Mouse (Mus musculus) cerebellum, adult 18-20 months (tissue): ENCODE data around the gene Alkbh3.
A peak's percentile ranks its signal among the peaks of the same experiment; 100 is the strongest.

ENCODE experiments used
- DNase-seq, 2 experiments: peaks; one replicate each; pipeline ENCODE4 v3.0.0; 2021

Alkbh3 gene

DNA sequence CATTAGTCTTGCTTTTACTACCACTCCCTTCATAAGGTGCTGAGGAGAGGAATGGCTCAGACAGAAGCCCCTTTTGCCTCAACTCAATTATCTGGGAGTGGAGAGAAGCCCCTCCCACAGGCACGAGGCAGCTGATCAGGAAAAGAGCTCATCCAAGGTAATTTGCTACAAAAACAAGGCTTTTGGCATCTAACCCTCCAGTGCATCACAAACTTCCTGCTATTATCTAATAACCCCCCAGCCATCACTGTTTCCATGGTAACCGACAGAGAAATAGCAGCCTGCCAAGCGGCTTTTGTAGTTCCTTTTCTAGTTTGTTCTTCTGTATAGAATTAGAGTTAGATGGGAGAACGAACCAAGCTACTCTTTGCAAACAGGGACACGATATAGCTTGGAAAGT lies 18.3 kb downstream of the Alkbh3 start:
- no peak for DNase-seq

GRCm38 (mm10) chr2:93991336-93991735 lies 19.3 kb downstream of the Alkbh3 start:
- no peak for DNase-seq

DNA sequence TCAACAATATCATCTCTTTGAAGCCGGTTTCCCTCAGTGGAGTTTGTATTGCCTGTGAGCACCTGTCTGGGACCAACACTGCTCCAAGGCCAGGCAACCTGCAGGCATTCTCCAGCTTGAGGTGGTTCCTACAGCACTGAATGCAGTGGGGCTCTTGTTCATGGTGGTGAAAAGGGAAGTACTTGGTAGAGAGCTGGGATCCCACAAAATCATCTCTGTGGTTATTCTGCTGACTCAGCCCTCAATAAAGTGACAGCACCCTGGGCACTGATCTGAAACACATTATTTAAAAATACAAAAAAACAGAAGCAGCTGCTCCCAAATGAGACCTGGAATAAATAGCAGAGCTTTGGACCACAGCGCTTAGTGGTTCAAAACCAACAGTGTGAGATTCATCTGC lies 22.2 kb downstream of the Alkbh3 start:
- DNase-seq: no peak

DNA sequence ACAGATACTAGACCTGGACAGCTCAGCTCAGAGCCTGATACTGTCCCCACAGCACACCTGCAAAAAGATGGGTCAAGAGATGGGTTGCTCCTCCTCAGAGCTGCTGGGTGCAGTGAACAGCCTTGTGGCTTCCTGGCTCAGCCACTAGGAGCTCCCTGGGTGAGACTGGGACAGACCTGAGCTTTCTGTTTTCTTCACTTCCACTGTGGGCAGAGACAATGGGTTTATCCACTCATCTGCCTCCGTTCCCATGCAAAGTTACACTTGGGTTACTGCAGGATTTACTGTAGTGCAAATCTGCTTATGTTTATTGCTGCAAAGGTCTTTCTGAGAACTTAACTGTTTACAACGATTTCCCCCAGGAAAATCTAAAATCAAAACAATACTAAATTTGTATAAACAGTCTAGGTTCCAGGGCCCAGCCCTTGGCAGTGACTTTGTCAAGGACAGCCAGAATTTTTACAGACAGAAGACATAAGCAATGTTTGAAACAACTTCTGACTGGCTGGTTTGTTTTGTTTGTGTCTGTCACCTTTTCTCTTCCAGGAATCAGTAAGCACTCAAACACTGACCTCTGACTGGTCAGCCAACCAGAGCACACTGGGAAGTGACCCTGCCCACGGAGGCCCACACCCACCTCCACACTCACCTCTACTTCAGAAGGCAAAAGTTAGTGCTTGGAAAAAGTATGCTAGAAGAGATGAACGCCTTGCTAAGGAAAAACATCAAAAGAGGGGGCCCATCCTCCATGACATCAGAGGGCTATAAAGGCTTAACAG lies 28.0 kb downstream of the Alkbh3 start:
- no peak for DNase-seq

- DNase-seq: peak; percentile 42 to 47
Observed at GRCm38 (mm10) chr2:93979249-93980120, 31.1 kb downstream of the Alkbh3 start.

DNA sequence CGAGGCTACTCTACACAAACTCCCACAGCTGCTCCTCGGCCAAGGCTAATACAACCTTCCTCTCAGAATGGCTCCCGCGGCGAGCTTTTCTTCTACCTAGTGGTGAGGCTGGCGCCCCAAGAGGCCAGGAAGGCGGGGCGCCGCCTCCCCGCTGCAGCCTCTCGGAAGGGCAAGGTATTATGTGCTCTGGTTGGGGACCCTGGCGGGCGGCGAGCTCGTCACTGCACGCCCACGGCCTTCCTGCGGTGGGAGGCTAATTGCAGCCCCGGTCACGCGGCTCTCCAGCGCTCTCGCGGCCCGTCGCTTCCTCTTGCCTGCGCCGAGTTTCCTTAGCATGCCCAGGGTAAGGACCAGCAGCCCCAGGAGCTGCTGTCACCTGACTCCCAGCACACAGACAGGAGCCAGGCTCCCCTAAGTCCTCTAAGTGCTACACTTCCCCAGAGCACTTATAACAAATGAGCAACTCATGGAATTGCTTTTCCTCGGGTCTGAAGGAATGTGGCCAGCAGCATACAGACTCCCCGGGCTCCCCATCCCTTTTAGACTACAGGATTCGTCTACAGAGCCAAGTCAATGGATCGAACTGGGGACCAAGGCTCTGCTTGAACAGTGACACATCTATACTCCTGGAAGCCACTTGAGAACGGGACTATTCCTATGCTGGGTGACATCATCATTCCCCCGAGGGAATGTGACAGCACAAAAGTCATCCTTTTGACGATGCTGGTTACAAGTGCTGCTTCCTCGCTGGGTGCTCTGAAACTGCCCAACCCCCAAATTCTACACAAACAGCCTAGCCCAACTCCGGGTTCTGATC lies 34.0 kb downstream of the Alkbh3 start:
- peak; percentile 53 to 65 for DNase-seq

DNA sequence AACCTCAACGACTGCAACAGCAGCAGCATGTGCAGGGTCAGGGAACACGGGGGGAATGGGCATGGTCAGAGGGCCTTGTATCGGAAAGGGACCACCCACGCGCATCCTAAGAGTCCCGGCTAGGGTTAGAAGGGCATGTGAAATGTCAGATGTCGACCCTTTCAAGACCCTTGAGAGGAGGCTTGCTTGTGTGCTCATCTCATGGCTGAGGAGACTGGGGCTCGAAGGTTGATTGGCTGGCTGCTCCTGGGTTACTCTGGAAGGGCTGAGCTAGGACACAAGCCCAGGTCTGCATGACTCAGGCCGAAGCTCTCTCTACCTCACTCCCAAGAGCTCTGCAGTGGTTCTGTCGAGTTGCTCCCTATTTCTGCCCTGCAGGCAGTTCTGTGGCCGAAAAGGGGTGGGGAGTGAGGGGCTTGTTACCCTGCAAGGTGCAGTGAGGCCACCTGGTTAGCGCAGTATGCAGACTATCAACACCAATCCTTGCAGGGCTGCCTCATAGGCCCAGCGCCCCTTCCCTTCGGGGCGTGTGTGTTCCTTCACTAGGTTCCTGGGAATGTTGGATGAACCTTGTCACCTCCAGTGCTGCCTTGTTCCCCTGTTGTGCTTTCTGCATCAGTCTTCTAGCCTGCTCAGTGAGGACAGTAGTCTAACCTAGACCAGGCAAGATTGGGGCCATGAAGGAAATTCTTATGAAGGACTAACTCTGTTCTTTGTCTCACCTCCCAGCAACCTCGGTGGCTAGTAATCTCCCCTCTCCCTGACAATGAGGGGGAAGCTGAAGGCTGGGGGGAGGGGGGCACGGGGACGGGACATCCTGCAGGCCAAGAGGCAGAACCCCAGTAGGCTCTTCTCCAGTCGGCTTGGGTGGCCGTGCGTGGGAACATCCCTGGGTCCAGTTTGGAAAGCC lies 34.8 kb downstream of the Alkbh3 start:
- DNase-seq: no peak

DNA sequence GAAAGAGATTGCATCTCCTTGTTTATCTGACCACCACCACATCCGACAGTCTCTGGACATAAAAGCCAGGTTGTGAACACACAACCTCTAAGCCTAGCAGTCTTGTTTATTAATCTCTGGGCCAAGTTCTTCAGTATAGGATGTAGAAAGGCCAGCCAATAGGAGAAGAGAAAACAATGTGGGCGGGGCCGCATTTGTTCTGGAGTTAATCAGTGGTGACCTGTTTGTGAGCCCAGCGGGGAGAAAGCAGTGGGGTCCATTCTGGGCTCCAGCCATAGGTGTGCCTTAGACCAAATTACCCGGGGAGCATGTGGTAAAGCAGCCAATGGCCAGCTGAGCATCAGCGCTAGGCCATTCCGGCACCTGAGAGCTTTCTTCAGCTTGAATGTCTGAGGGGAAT lies 35.6 kb downstream of the Alkbh3 start:
- DNase-seq: no peak

GRCm38 (mm10) chr2:93971647-93972046 lies 39.0 kb downstream of the Alkbh3 start:
- no peak for DNase-seq

DNA sequence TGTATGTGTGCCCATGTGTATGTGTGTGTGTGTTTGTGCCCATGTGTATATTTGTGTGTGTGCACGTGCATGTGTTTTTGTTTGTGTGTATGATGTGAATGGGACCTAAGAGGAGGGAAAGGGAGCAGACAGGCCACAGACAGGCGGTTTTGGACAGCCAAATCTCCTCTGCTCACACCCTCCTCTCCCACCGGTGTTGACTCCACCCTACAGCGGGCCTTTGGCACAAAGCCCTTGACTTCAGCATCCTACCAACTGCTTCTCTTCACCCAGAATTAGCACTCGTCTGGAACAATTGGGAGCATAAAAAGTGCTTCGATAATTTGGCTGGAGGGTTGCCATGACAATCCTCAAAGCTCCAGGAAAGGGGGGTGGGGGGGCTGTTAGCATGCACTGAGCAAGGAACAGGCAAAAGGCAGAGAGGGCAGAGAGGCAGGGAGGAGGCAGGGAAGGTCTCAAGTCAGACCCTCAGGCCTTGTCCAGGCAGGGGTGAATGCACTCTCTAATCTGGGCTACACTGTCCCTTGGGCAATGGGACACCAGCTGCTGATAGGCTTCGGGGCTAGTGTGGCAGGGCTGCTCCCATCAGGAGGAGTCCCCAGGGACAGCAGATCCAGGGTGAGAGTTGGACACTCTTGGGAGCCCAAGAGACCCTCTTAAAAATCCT lies 46.0 kb downstream of the Alkbh3 start:
- peak; percentile 48 to 53 for DNase-seq

DNA sequence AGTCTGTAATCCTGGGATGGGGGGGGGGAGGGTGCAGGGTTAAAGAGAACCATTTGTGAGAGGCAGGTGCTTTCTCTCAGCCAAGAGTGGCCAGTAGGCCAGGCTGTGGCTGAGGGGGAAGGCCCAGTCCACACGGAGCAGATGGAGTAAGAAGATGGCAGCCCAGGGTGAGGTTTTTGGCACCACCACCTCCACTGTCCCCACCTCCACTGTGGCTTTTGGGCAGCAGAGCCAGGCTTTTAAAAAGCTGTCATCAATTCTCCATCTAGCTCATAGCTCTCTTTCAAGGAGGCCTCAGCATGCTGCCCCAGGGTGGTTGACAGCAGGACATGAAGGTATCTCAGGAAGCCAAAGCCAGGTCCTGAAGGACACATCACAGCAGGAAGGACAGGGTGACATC lies 46.8 kb downstream of the Alkbh3 start:
- DNase-seq: peak; percentile 36 to 46

- peak; percentile 86 to 92 for DNase-seq
Observed at GRCm38 (mm10) chr2:93961716-93962115, 48.9 kb downstream of the Alkbh3 start.

- DNase-seq: no peak
Observed at GRCm38 (mm10) chr2:93959346-93959745, 51.3 kb downstream of the Alkbh3 start.

- no peak for DNase-seq
Observed at GRCm38 (mm10) chr2:93958216-93958615, 52.4 kb downstream of the Alkbh3 start.

DNA sequence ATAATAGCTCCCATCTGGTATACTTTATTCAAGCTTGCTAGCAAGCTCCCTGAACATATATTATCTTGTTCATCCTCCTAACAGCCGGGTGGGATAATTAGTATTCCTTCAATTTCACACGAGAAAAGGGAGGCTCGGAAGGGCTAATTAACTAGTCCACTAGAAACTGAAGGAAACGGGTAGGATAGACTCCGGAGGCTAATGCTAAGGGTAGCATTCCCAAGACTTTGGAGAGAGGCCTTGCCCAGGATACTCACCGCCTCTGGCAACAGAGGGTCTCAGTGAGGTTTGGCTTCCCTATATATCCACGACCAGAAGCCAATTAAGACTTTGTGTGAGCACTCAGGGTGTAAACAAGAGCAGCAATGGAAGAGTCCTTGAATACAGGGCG lies 52.8 kb downstream of the Alkbh3 start:
- DNase-seq: no peak

DNA sequence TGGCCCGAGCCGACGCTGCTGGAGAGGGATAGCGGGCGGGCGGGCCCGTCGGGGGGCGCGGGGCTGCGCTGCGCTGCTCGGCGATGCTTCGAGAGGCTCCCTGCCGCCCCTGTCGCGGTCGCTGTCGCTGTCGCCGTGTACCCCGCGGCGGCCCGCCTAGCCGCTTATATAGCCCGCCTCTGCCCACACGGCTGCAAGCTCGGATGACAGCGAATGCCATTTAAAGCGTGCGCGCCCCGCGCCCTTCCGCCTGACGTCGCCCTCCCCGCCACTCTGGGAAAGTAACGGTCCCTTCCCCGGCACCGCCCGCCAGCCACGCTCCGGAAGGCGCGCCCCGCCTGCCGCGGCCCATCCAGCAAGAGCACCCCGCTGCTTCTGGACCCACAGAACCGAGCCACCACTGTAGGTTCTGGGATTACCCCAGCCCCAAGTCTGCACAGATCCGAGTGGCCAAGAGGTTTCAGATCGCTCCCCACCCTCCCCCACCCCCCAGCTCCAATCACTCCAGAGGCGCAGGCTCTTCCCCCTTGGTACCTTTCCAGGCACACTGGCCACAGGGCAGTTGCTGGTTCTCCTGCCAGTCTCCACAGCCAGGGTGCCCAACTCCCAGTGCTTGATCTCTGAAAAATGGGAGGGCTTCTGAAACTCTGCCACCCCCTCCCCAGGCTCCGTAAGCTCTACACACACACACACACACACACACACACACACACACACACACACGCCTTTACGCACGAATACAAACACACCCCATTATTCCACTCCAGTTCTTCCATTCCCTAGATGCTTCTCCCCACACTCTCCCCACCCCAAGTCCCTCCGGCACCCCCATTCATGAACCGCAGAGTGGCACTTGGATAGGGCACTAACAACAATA lies 53.5 kb downstream of the Alkbh3 start, which contains the start of gene Gm13889:
Gene Gm13889 (minus strand): TSS at position 294 of the 877 bp plus-strand sequence.
- peak; percentile 71 to 76 for DNase-seq

GRCm38 (mm10) chr2:93956331-93956801 lies 54.2 kb downstream of the Alkbh3 start:
- DNase-seq: peak; percentile 64 to 74

DNA sequence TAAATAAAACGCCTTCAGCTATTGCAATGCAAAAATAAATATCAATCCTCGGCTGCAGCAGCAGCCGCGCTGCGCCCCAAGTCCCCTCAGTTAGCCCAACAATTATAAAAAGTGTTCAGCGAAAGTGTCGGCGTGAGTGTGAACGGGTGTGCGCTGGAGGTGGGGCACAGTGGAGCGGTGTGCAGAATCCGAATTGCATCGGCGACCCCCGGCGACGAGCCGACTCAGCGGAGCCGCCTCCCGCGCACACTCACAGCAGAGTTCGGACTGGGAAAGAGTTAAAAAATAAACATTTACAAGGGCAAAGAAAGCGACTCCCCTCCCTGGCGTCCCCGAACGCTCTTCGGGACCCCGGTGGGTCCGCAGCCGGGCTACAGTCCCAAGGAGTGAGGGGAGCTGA lies 54.7 kb downstream of the Alkbh3 start:
- DNase-seq: no peak

DNA sequence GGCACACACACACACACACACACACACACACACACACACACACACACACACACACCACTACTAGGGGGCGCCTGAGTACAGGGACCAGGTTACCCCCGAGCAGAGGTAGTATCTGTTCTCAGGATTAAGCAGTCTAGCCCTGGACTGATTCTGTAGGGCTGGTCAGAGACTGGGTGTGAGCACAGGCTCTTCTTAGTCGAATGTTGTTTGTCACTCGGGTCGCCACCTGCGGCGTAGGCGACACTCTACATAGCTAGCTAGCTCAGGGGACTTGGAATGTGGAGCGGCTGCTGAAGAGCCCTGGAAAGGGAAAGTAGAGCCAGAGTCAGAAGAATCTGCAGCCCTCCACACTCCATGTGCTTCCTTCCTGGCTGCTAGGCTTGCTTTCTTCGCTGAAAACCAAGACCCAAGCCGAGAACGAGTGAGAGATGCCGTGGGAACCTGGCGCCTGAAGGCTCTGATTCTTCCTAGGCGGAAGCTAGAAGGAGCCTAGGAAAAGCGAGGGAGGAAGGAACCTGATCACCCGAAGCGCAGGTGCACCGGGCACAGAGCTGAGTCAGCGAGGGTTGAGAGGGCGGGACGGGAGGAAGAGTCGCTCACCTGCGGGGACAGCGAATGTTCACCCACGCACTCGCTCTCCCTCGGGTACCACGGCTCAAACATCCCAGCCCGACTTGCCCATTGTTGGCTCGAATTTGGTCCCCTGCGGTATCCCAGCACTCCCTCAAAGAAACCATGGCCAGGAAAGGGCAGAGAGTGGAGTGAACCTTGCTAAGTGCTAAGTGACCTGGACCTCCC lies 55.6 kb downstream of the Alkbh3 start:
- DNase-seq: peak; percentile 66 to 69
